Mouse (Mus musculus) forebrain, embryonic 16.5 days (tissue): ENCODE results near the gene Cpa5. TPM values are rescaled to one million over a fixed set of nuclear protein-coding genes. Genes with fewer than 3 reads are reported as not detected.

Experiments used
- ATAC-seq: fragments of 200-750 bp; cut with Nextera tagmentation; 2 replicates; pipeline ENCODE4 v1.8.0; 2017; ENCODE audit warnings: mild to moderate bottlenecking, moderate library complexity
- H3K27ac ChIP-seq: fragments of 300-500 bp; sonication (generic); 2 replicates; pipeline ENCODE4 v1.5.1; 2014; ENCODE audit warnings: low read length, control low read depth
- H3K27me3 ChIP-seq: fragments of 300-500 bp; sonication (generic); replicated peaks from 2 replicates; pipeline ENCODE4 v1.6.1; 2014; ENCODE audit warnings: low read length; ENCODE audit not compliant: control insufficient read depth, insufficient read depth
- H3K36me3 ChIP-seq: fragments of 300-500 bp; sonication (generic); 2 replicates; pipeline ENCODE4 v1.6.1; 2014; ENCODE audit not compliant: control insufficient read depth, insufficient read depth
- H3K4me1 ChIP-seq: fragments of 300-500 bp; sonication (generic); replicated peaks from 2 replicates; pipeline ENCODE4 v1.6.1; 2014; ENCODE audit warnings: low read length; ENCODE audit not compliant: control insufficient read depth, insufficient read depth
- H3K4me2 ChIP-seq: fragments of 300-500 bp; sonication (generic); 2 replicates; pipeline ENCODE4 v1.6.1; 2014; ENCODE audit warnings: mild to moderate bottlenecking, low read length, control low read depth
- H3K4me3 ChIP-seq: fragments of 300-500 bp; sonication (generic); replicated peaks from 2 replicates; pipeline ENCODE4 v1.5.1; 2014; ENCODE audit warnings: mild to moderate bottlenecking, low read length, control low read depth
- H3K9ac ChIP-seq: fragments of 300-500 bp; sonication (generic); replicated peaks from 2 replicates; pipeline ENCODE4 v1.6.1; 2014; ENCODE audit warnings: low read depth, low read length, control low read depth
- H3K9me3 ChIP-seq: fragments of 300-500 bp; sonication (generic); 2 replicates; pipeline ENCODE4 v1.6.1; 2016; ENCODE audit warnings: low read length; ENCODE audit not compliant: control insufficient read depth
- WGBS: fragments of 180-500 bp; shearing (Covaris S2); extraction: QIAGEN DNeasy Blood & Tissue Kit; methylation state at CpG from one replicate; pipeline ENCODE4 v1.1.7; 2014; 5-methylcytosine and 5-hydroxymethylcytosine counted together
- polyA plus RNA-seq: library from polyadenylated mRNA; unstranded; fragments of >200 nt; fragmentation: Nextera tagmentation; extraction: Ambion mirVana; gene quantifications from 2 replicates; pipeline ENCODE4 v1.2.1, GENCODE M21; 2015

The Cpa5 gene
- polyA plus RNA-seq, 1 experiment from 2014 or later = not detected

- Histone ChIP-seq H3K4me2 (no peak overlapping the region), H3K27me3 (no peaks in the 10 kb centered on the region), H3K27ac (no peak overlapping the region), H3K9ac (no peak overlapping the region), H3K9me3 (no peaks in the 10 kb centered on the region), H3K36me3 (no peaks in the 10 kb centered on the region), H3K4me3 (no peak overlapping the region), H3K4me1 (no peaks in the 10 kb centered on the region; the same call in 1 of the 2 replicates)
- no peak for ATAC-seq
- 77% methylated on average over 8 of the region's 8 CpGs for WGBS
Observed at GRCm38 (mm10) chr6:30596230-30596898, 14.4 kb upstream of the Cpa5 start.

GRCm38 (mm10) chr6:30600033-30600432 lies 10.8 kb upstream of the Cpa5 start:
- H3K36me3 ChIP-seq = no peaks in the 10 kb centered on the region
- H3K9me3 ChIP-seq = no peaks in the 10 kb centered on the region
- 78% methylated on average over 3 of the region's 3 CpGs for WGBS
- H3K4me3 ChIP-seq = no peak overlapping the region
- H3K4me1 ChIP-seq = no peaks in the 10 kb centered on the region; the same call in 1 of the 2 replicates
- no peaks in the 10 kb centered on the region for H3K27me3 ChIP-seq
- H3K27ac ChIP-seq = no peak overlapping the region
- H3K9ac ChIP-seq = no peak overlapping the region
- H3K4me2 ChIP-seq = no peak overlapping the region
- no peak for ATAC-seq

- Histone ChIP-seq H3K36me3 (no peaks in the 10 kb centered on the region), H3K27me3 (no peaks in the 10 kb centered on the region), H3K4me2 (no peak overlapping the region), H3K9ac (no peak overlapping the region), H3K4me3 (no peak overlapping the region), H3K9me3 (no peaks in the 10 kb centered on the region), H3K4me1 (no peaks in the 10 kb centered on the region; the same call in 1 of the 2 replicates), H3K27ac (no peak overlapping the region)
- ATAC-seq = no peak
- 45% methylated on average over 1 of the region's 1 CpGs for WGBS
Observed at GRCm38 (mm10) chr6:30600995-30601394, 9.8 kb upstream of the Cpa5 start.

DNA sequence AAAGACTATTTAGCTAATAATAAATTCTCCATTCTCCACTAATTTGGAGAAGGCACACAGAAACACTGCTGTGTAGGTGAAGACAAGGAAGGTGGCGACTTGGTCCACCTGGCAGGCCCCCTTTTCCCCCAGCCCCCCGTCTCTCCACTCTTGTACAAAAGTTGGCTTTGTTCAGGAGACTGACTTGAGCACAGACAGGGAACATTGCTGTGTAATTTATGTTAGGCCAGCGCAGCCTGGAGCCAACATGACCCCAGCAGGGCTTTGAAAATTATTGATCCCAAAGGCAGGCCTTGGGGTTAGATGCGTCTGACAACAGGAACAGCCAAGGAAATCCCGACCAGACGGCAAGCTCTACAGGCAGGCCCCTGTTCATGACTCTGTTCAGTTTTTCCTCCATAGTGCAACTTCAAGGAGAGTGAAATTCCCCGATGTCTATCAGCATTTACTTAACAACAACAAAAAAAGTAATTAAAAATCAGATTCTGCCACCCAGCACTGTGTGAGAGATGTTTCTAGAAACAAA lies 6.4 kb upstream of the Cpa5 start:
- Histone ChIP-seq H3K4me3 (no peak overlapping the region), H3K36me3 (no peaks in the 10 kb centered on the region), H3K27me3 (no peaks in the 10 kb centered on the region), H3K9me3 (no peaks in the 10 kb centered on the region), H3K4me1 (no peaks in the 10 kb centered on the region), H3K27ac (no peak overlapping the region), H3K9ac (no peak overlapping the region), H3K4me2 (no peak overlapping the region)
- WGBS = 82% methylated on average over 7 of the region's 7 CpGs
- no peak for ATAC-seq

DNA sequence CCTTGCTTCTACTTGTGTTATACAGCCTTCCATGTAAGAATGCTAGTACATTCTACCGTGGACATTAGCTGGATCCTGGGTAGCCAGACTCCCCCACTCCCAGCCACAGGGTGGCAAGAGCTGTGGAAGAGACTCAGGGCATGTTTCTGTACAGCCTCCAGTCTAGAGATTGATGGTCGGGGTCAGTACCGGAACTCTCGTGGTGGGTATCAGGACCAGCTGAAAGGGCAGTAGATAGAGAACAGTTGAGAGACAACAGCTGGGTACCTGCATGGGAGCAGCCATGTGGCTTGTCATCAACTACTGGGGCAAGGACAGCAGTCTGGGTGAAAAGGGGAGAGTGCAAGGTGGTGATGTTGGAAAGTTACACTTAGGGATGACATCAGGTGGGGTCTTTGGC lies 5.7 kb upstream of the Cpa5 start:
- Histone ChIP-seq H3K27me3 (no peaks in the 10 kb centered on the region), H3K9ac (no peak overlapping the region), H3K4me2 (no peak overlapping the region), H3K9me3 (no peaks in the 10 kb centered on the region), H3K27ac (no peak overlapping the region), H3K4me1 (no peaks in the 10 kb centered on the region), H3K36me3 (no peaks in the 10 kb centered on the region), H3K4me3 (no peak overlapping the region)
- 92% methylated on average over 4 of the region's 4 CpGs for WGBS
- no peak for ATAC-seq

DNA sequence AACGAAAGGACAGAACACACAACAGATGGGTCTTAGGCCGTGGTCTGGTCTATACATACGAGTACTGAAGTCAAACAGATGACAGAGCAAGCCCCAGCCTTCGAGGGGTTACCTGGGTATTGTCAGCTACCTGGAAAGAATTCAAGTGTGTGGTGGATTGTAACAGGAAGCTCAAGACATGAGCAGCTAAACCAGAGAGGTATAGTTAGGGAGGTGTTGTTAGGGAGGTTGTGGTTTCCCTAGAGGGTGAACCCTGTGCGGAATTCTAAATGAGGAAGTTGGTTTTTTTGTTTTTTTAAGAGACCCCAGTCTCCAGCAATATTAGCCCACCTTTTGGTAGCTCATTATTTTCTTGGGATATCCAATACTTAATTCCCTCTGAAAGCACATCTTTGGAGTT lies 5.1 kb upstream of the Cpa5 start:
- no peaks in the 10 kb centered on the region for H3K36me3 ChIP-seq
- 89% methylated on average over 5 of the region's 5 CpGs for WGBS
- no peak overlapping the region for H3K4me3 ChIP-seq
- H3K27me3 ChIP-seq = no peaks in the 10 kb centered on the region
- H3K4me1 ChIP-seq = no peaks in the 10 kb centered on the region
- H3K27ac ChIP-seq = no peak overlapping the region
- no peak for ATAC-seq
- no peak overlapping the region for H3K4me2 ChIP-seq
- H3K9me3 ChIP-seq = no peaks in the 10 kb centered on the region
- H3K9ac ChIP-seq = no peak overlapping the region

DNA sequence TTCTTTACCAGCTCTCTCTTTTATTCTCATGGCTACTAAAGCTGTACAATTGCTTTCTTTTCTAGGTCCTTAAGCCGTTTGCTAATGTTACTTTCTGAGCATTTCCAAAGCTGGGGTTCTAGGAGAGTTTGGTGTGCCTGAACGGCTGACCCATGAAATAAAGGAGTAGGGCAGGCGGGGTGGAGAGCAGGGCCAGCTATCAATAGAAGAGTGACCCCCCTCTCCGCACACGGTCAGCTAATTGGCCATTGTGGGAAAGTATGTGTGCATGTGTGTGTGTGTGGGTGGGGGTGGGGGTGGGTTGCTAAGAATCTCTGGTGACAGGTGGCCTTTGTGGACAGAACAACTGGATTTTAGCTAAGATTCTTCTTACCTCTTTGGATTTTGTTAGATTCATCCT lies 402 bp downstream of the Cpa5 start:
- peaks cover 12% of the 10 kb centered on the region for H3K4me1 ChIP-seq
- 14% methylated on average over 5 of the region's 5 CpGs for WGBS
- H3K9ac ChIP-seq = no peak overlapping the region
- no peak overlapping the region for H3K4me2 ChIP-seq
- no peak overlapping the region for H3K4me3 ChIP-seq
- H3K9me3 ChIP-seq = no peaks in the 10 kb centered on the region
- H3K36me3 ChIP-seq = no peaks in the 10 kb centered on the region
- H3K27ac ChIP-seq = no peak overlapping the region
- H3K27me3 ChIP-seq = no peaks in the 10 kb centered on the region
- no peak for ATAC-seq

DNA sequence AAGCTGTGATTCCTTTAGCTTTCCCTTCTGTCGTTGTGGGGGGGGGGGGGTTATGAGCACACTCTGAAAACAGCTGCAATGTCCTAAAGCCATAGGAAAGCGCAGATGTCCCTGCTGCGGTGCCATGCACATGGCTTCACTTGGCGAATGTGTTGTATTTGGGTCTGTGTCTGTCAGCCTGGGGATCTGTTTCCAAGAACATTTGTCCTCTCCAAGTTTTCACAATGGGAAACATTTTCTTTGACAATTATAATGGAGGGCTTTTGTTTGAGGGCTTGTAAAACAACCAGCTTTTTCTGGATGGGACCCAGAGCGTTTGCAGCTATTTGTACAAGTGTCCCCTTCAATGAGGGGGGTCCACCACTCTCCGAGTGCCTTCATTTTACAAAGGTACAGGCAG lies 3.4 kb downstream of the Cpa5 start:
- Histone ChIP-seq H3K36me3 (no peaks in the 10 kb centered on the region), H3K9me3 (no peaks in the 10 kb centered on the region), H3K9ac (no peak overlapping the region), H3K4me2 (no peak overlapping the region), H3K27me3 (no peaks in the 10 kb centered on the region), H3K4me3 (no peak overlapping the region), H3K4me1 (peaks cover 40% of the 10 kb centered on the region), H3K27ac (no peak overlapping the region)
- 38% methylated on average over 6 of the region's 6 CpGs for WGBS
- ATAC-seq = no peak

- H3K36me3 ChIP-seq = no peaks in the 10 kb centered on the region
- H3K4me3 ChIP-seq = no peak overlapping the region
- no peak overlapping the region for H3K9ac ChIP-seq
- no peak overlapping the region for H3K27ac ChIP-seq
- peaks cover 40% of the 10 kb centered on the region for H3K4me1 ChIP-seq
- H3K9me3 ChIP-seq = no peaks in the 10 kb centered on the region
- ATAC-seq = no peak
- 12% methylated on average over 4 of the region's 4 CpGs for WGBS
- no peaks in the 10 kb centered on the region for H3K27me3 ChIP-seq
- no peak overlapping the region for H3K4me2 ChIP-seq
Observed at GRCm38 (mm10) chr6:30615741-30616140, 4.9 kb downstream of the Cpa5 start.
